Mouse (Mus musculus) midbrain, embryonic 15.5 days (tissue): ENCODE measurements around the gene BC051019. TPM values are rescaled to one million over a fixed set of nuclear protein-coding genes. Genes with fewer than 3 reads are reported as not detected.

Experiments
- ATAC-seq: fragments of 200-750 bp; cut with Nextera tagmentation; replicated peaks from 2 replicates; pipeline ENCODE4 v1.8.0; 2017; ENCODE audit warnings: moderate TSS enrichment
- H3K27ac ChIP-seq: fragments of 300-500 bp; sonication (generic); 2 replicates; pipeline ENCODE4 v1.5.1; 2015; ENCODE audit warnings: mild to moderate bottlenecking, inconsistent platforms
- H3K27me3 ChIP-seq: fragments of 300-500 bp; sonication (generic); replicated peaks from 2 replicates; pipeline ENCODE4 v1.6.1; 2015; ENCODE audit warnings: inconsistent platforms
- H3K36me3 ChIP-seq: fragments of 300-500 bp; sonication (generic); replicated peaks from 2 replicates; pipeline ENCODE4 v1.6.1; 2015; ENCODE audit warnings: inconsistent platforms
- H3K4me1 ChIP-seq: fragments of 300-500 bp; sonication (generic); 2 replicates; pipeline ENCODE4 v1.6.1; 2015; ENCODE audit warnings: inconsistent platforms
- H3K4me2 ChIP-seq: fragments of 300-500 bp; sonication (generic); 2 replicates; pipeline ENCODE4 v1.6.1; 2015; ENCODE audit warnings: inconsistent platforms, mild to moderate bottlenecking, moderate library complexity
- H3K4me3 ChIP-seq: fragments of 300-500 bp; sonication (generic); 2 replicates; pipeline ENCODE4 v1.5.1; 2015; ENCODE audit warnings: mild to moderate bottlenecking, inconsistent platforms
- H3K9ac ChIP-seq: fragments of 300-500 bp; sonication (generic); 2 replicates; pipeline ENCODE4 v1.6.1; 2015; ENCODE audit warnings: mild to moderate bottlenecking, inconsistent platforms
- H3K9me3 ChIP-seq: fragments of 300-500 bp; sonication (generic); 2 replicates; pipeline ENCODE4 v1.6.1; 2016; ENCODE audit warnings: inconsistent platforms
- WGBS: fragments of 180-500 bp; shearing (Covaris S2); methylation state at CpG from one replicate; pipeline ENCODE4 v1.1.7; 2015; ENCODE audit warnings: mixed read lengths; 5-methylcytosine and 5-hydroxymethylcytosine counted together
- polyA plus RNA-seq: library from polyadenylated mRNA; unstranded; fragments of >200 nt; fragmentation: Nextera tagmentation; extraction: Ambion mirVana; gene quantifications from 2 replicates; pipeline ENCODE4 v1.2.1, GENCODE M21; 2015

BC051019 gene
- polyA plus RNA-seq, 1 experiment from 2014 or later, result 0.23 TPM

- no peak overlapping the region for H3K9ac ChIP-seq
Measured at GRCm38 (mm10) chr7:109674944-109675628, 48.6 kb downstream of the BC051019 start.

GRCm38 (mm10) chr7:109671581-109672471, 51.8 kb downstream of the BC051019 start:
- Histone ChIP-seq H3K9me3 (no peaks in the 10 kb centered on the region), H3K9ac (peak overlapping the region; percentile 43), H3K27me3 (no peaks in the 10 kb centered on the region), H3K4me1 (peaks cover 5% of the 10 kb centered on the region), H3K36me3 (no peaks in the 10 kb centered on the region), H3K27ac (peak overlapping the region; percentile 39), H3K4me3 (peak overlapping the region; percentile 46), H3K4me2 (peak overlapping the region; percentile 74)
- peak; percentile 94 for ATAC-seq
- under 1% methylated on average over 41 of the region's 44 CpGs for WGBS

More at GRCm38 (mm10) chr7:109674944-109675628, 48.6 kb downstream of the BC051019 start:
- H3K27ac ChIP-seq, result no peak overlapping the region
- peaks cover 5% of the 10 kb centered on the region for H3K4me1 ChIP-seq
- 69% methylated on average over 4 of the region's 4 CpGs for WGBS
- H3K4me3 ChIP-seq, result no peak overlapping the region
- ATAC-seq, result no peak
- no peak overlapping the region for H3K4me2 ChIP-seq
- no peaks in the 10 kb centered on the region for H3K36me3 ChIP-seq
- H3K27me3 ChIP-seq, result no peaks in the 10 kb centered on the region
- H3K9me3 ChIP-seq, result no peaks in the 10 kb centered on the region

GRCm38 (mm10) chr7:109669426-109670170, 54.1 kb downstream of the BC051019 start:
- Histone ChIP-seq H3K9ac (no peak overlapping the region), H3K4me3 (no peak overlapping the region), H3K27me3 (no peaks in the 10 kb centered on the region), H3K4me1 (peaks cover 5% of the 10 kb centered on the region), H3K4me2 (no peak overlapping the region), H3K9me3 (no peaks in the 10 kb centered on the region), H3K36me3 (no peaks in the 10 kb centered on the region), H3K27ac (no peak overlapping the region)
- WGBS, result 92% methylated on average over 5 of the region's 5 CpGs
- no peak for ATAC-seq

DNA sequence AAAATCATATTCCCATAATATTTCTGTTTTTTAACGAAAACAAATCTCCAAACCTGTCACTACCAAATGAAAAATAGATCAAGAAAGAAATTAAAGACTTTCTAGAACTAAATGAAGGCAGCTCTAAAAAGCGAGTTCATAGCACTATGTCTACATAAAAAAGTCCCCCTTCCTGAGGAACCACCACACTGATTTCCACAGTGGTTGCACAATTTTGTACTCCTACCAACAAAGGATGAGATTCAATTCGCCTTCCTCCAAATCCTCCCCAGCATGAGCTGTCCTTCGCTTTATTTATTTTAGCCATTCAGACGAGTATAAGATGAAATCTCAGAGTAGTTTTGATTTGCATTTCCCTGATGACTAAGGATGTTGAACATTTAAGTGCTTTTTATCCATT, 57.0 kb downstream of the BC051019 start:
- H3K9ac ChIP-seq, result no peak overlapping the region
- no peaks in the 10 kb centered on the region for H3K9me3 ChIP-seq
- no peaks in the 10 kb centered on the region for H3K27me3 ChIP-seq
- H3K36me3 ChIP-seq, result no peaks in the 10 kb centered on the region
- no peak overlapping the region for H3K4me2 ChIP-seq
- 82% methylated on average over 5 of the region's 5 CpGs for WGBS
- ATAC-seq, result no peak
- no peak overlapping the region for H3K27ac ChIP-seq
- no peak overlapping the region for H3K4me3 ChIP-seq
- no peaks in the 10 kb centered on the region for H3K4me1 ChIP-seq

GRCm38 (mm10) chr7:109662626-109663025, 61.0 kb downstream of the BC051019 start:
- Histone ChIP-seq H3K9me3 (no peaks in the 10 kb centered on the region), H3K4me2 (no peak overlapping the region)
- WGBS, result 73% methylated on average over 4 of the region's 4 CpGs

More at GRCm38 (mm10) chr7:109662626-109663025, 61.0 kb downstream of the BC051019 start:
- Histone ChIP-seq H3K36me3 (no peaks in the 10 kb centered on the region), H3K9ac (no peak overlapping the region), H3K4me1 (no peaks in the 10 kb centered on the region), H3K27me3 (no peaks in the 10 kb centered on the region), H3K27ac (no peak overlapping the region), H3K4me3 (no peak overlapping the region)
- no peak for ATAC-seq

Other genes starting within 250 kb of the BC051019 start
- 0.92 and 1.1 TPM in 2 replicates for gene Trim66, start 215.7 kb downstream of the BC051019 start, polyA plus RNA-seq
- gene Rpl27a, start 204.7 kb downstream of the BC051019 start, polyA plus RNA-seq, result 64.4 and 67.9 TPM in 2 replicates
- 19.4 and 19.7 TPM in 2 replicates for gene St5, start 20.2 kb downstream of the BC051019 start, polyA plus RNA-seq
- gene Akip1, start 20.2 kb downstream of the BC051019 start, polyA plus RNA-seq, result 13.1 and 16.1 TPM in 2 replicates
- 0.26 and 0.34 TPM in 2 replicates for gene Ascl3, start 7.9 kb upstream of the BC051019 start, polyA plus RNA-seq
- 116 and 121 TPM in 2 replicates for gene Tmem9b, start 29.0 kb upstream of the BC051019 start, polyA plus RNA-seq
- gene Nrip3, start 58.2 kb upstream of the BC051019 start, polyA plus RNA-seq, result 7.2 and 8.4 TPM in 2 replicates
- gene Scube2, start 141.8 kb upstream of the BC051019 start, polyA plus RNA-seq, result 1.7 and 2.2 TPM in 2 replicates
- 41.7 and 46.2 TPM in 2 replicates for gene Dennd5a, start 236.6 kb upstream of the BC051019 start, polyA plus RNA-seq